Mouse (Mus musculus) cerebellum, adult (tissue): ENCODE data around the gene Gale.
"Not testable (repeated sequence)": the region's sequence is repeated elsewhere in the genome, so short reads cannot be mapped to it uniquely, and the experiment has no call there.

ENCODE experiments used
- ATAC-seq: cut with Nextera tagmentation; 2 replicates; pipeline ENCODE4 v1.9.2; 2017; ENCODE audit warnings: mild to moderate bottlenecking, moderate library complexity, mixed read lengths; ENCODE audit not compliant: insufficient number of reproducible peaks, low FRiP score, low TSS enrichment

The Gale gene

DNA sequence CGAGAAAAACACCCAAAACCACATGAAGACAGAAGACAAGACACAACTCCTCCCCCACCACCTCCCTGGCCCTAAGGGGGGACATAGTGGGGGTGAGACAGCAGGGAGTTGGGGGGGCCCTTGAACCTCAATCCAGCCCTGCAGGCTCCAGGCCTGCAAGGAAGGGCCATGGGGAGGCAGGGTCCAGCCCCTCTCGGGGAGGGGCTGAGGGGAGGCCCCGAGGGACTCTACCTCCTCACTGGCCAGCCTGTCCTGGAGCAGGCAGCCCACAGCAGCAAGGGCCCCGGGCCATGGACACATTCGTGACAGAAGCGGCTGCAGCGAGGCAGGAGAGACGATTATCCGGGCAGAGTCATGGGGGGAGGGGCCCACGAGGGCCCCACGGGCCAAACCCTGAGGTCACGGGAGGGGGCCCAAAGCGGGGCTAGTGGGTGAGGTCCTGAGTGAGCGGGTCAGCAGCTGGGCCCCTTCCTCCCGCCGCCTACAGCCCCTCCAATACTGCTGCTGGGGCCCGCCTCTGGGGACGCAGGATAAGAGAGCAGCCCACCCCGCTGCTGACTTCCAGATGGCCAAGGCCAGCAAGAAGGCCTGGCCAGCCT, 4.8 kb downstream of the Gale start:
- ATAC-seq: no peak

DNA sequence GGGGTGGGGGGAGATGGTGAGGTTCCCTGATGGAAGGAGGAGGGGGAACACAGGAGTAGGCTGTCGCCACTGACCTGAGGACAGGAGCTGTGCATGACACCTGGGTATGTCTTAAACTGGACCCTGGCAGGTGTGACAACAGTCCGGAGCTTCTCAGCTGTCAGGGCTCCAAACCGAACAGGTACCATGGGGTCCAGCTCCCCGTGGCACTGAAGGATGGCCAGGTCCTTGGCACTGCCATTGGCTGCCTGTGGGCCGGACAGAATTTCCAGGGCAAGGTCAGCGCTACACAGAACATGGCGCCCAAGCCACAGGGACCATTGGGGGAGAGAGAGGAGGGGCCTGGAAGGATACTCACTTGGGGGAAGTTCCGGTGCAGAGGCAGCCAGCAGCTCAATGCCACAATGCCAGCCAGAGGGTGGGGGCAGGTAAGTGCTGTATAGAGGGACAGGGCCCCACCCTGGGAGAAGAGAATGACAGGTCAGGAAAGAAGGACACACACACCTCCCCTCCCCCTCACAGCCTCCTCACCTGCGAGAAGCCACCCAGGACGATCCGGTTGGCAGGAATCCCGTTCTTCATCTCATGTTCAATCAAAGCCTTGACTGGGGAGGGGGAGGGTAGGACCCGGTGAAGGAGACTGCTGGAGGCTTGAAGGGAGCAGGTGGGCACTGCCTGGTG, 5.7 kb downstream of the Gale start:
- ATAC-seq: no peak

DNA sequence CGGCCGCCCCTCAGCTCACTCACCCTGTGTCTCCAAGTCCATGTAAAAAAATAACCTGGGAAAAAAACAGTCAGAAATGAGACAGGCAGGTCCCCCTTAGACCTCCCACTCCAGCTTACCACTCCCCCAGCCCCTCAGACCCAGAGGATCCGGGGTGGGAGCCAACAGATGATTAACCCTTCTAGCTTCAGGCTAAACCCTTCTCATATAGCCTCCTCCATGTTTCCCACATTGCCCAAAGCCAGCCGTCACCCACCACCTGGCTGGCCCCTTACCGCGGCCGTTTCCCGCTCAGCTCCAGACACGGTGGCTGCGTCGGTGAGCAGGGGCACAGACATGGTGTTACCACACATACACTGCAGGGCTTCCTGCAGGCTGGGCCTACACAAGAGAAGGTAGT, 7.1 kb downstream of the Gale start:
- ATAC-seq: no peak

- ATAC-seq: no peak
Measured at GRCm38 (mm10) chr4:135971805-135972555, 8.5 kb downstream of the Gale start.

DNA sequence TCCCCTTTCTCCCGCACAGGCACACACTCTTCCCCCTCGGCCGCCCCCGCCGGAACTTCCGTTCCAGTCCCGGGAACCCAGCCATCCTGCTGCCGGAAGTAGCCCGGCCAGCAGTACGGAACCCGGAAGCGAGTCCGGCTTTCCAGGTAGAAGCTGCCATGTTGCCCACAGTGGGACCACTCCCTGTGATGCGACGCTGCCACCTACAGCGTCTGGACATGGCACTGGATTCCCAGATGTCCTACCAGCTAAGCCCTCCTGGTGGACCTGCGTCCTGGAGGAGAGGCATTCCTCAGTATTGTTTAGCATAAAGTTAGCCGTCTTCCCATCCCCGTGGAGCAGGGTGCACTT, 9.0 kb downstream of the Gale start, which contains the start of gene Lypla2:
Gene Lypla2, minus strand, starts transcription at position 71 of the 351 bp plus-strand sequence.
- peak; percentile 73 for ATAC-seq

DNA sequence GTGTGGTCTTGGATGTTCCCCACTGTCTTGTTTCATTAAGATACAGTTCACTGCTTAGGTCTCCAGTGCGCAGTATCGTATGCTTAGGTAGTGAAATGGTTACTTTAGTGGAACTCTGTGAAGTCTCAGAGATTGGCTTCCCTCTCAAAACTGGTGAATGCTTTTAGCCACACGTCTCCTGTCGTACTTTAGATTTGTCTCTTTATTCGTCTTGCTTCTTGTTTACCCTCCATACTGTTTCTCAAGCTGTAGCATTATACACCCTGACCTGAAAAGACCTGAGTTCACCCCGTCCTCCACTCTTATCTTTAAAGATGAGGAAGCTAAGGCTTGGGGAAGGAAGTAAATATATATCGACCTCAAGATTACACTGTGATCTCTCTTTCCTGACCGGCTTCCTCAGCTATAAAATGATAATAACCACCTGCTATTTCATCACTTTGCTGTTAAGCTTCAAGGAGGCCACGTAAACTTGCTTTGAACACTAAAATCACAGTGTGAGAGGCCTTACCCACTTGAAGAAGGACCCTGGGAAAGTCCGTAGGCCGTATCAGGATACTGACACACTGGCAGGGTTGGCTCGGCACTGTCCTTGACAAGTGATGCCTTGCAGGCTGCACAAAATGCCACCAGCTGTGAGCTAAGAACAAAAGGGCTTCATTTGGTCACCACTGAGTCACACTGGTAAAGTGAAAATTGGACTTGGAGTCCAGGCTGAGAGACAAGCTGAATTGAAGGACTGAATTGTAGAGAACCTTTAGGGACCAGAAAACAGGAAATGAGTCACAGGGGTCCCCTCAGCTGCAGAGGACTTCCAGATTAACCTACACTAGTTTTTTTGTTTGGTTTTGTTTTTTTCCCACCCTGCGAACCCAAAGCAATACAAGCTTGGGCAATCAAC, 9.6 kb downstream of the Gale start:
- ATAC-seq: no peak

GRCm38 (mm10) chr4:135976146-135976545, 12.6 kb downstream of the Gale start:
- no peak for ATAC-seq

DNA sequence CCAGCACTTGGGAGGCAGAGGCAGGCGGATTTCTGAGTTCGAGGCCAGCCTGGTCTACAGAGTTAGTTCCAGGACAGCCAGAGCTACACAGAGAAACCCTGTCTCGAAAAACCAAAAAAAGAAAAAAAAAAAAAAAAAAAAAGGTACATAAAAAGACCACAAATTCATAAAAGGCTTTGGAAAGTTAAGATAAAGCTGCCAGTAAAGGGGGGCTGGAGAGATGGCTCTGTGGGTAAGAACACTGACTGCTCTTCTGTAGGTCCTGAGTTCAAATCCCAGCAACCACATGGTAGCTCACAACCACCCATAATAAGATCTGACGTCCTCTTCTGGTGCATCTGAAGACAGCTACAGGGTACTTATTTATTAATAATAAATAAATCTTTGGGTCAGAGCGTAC, 16.7 kb downstream of the Gale start:
- not testable (repeated sequence) for ATAC-seq

DNA sequence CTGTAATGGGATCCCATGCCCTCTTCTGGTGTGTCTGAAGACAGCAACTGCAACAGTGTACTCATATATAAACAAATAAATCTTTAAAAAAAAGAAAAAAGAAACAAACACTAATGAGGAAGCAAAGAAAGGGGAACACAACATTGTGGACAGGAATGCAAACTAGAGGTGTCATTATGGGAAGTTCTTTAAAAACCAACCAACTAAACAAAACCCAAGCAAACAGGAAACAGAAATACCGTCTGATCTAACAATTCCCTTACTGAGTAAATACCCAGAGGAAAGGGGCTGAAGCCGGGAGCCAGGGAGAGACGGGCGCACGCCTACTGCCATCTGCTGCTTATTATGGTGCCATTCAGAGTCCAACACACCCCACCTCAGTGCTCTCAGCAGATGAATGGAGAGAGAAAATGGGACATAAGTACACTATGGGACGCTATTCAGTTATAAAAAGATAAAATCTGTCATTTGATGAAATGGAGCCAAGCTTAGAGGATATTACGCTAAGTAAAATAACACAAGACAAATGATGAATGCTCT, 18.1 kb downstream of the Gale start:
- ATAC-seq: no peak

- ATAC-seq: no peak
Measured at GRCm38 (mm10) chr4:135984556-135984955, 21.0 kb downstream of the Gale start.

GRCm38 (mm10) chr4:135985193-135985592, 21.7 kb downstream of the Gale start:
- no peak for ATAC-seq

DNA sequence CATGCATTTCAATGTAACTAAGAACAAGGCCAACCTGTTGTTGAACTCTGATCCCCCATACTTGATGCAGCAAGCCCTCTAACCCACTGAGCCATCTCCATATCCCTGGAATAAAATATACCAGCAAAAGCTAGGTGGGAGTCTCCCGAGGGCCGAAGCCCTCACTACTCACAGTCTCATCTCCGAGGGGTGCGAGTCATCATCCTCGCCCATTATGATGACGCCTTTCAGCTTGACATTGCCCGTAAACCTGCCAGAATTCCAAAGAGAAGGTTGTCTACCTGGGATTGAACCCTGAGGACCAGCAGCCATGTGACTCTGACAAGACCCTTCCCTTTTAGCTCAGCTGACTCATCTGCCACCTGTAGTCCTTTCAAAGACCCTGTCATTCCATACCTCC, 22.2 kb downstream of the Gale start:
- no peak for ATAC-seq

DNA sequence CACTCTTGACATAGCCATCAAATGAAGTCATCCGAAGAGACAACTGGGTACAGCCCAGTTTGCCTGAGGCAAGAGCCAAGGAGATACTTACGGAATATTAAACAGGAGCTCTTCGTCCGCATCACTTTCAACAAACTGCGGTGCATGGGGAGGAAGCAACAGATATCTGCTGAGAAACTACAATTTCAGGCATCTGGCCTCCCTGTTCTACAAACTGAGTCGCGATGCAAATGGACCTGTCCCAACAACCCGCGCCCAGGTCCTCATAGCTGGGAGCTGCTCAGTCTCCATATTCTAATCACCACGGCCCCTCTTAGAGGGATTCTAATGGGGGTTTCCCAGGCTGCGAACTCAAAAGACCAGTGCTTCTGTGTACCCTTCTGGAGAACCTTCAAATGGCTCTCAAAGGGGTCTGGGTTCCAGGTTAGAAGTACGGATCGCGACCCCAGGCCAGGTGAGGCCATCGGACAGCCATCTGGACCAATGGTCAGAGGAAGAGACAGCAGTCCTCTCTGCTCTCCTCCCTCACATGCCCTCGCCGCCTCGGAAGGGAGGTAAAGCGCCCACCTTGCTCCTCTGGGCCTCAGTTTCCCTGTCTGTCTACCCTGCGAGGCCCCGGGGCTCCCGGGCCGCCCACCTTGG, 22.9 kb downstream of the Gale start:
- peak; percentile 55; the same call in 1 of the 2 replicates for ATAC-seq

DNA sequence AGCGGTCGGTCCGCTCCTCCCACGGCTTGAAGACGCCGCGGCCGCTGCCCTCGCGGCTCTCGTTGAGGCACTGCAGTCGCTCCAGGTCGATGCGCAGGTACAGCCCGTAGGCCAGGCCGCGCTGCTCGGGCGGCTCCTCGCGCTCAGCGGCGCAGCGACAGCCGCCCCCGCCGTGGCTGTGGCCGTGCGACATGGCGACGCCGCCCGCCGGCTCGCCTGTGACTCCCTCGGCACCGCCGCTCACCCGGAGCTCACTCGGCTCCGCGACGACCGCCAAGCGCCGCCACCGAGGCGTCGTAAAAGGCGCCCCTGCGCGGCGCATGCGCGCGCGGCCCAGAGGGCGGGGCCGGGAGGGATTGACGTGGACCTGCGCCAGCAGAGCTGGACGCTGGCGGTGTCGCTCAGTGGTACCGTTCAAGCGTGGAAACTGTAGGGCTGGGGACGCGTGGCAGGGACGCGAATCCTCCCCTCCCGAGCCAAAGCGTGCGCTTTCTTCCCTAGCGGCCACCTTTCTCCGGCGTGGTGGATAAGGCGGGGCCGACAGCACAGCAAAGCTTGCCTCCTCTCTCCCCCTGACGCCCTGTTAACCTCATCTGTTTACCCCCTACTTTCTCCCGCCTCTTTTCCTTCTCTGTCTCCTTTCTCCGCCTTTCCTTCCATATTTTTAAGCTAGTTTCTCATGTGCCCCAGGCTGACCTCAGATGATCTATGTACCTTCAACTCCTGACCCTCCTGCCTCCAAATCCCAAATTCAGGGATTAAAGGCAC, 23.6 kb downstream of the Gale start, which contains the start of gene Pithd1:
Gene Pithd1, minus strand, starts transcription at position 322 of the 768 bp plus-strand sequence.
- ATAC-seq: peak; percentile 84

DNA sequence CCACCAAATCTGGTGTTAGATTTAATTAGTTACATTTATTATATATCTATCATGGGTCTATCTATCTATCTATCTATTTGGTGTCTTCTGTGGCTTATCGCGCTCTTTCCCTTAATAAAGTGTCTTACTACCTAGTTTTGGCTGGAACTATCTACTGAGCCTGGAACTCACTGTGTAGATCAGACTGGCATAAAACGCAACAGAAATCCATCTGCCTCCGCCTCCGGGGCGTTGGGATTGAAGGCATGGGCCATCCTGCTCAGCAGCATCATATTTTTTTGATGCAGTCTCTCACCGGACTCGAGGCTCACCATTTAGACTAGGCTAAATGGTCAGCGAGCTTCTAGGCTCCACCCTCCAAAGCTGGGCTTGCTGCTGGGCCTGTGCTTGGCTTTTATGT, 24.2 kb downstream of the Gale start:
- ATAC-seq: no peak

DNA sequence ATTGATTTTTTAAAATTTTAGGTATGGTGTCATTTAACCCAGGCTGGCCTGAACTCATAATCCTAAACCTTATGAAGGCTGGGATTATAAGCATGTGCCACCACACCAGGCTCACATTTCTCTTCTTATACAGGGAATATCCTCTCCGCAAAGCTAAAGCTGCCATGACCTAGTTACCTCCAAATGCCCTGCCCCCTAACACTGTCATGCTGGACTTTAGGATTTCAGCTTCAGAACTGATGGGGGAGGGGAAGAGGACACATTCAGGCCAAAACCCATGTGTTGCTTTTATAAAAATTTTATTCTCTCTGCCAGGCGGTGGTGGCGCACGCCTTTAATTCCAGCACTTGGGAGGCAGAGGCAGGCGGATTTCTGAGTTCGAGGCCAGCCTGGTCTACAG, 30.4 kb downstream of the Gale start:
- no peak for ATAC-seq

DNA sequence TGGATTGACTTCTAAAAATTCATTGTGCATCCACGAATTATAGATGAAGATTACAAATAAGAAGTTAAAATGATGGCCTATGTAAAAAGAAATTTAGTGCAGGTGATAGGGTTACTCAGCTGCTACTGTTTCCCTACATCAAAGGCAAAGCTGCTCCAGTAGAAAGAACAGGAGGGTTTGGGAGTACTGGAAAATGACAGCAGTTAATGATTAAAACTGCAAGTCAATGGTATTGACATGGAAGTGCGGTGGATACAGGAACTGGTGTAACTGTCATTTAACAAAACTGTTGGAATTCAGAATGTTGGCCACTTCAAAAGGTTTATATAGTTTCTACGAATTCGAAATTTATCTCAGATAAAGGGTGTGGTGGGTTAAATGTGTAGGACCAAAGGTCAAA, 31.6 kb downstream of the Gale start:
- no peak for ATAC-seq

DNA sequence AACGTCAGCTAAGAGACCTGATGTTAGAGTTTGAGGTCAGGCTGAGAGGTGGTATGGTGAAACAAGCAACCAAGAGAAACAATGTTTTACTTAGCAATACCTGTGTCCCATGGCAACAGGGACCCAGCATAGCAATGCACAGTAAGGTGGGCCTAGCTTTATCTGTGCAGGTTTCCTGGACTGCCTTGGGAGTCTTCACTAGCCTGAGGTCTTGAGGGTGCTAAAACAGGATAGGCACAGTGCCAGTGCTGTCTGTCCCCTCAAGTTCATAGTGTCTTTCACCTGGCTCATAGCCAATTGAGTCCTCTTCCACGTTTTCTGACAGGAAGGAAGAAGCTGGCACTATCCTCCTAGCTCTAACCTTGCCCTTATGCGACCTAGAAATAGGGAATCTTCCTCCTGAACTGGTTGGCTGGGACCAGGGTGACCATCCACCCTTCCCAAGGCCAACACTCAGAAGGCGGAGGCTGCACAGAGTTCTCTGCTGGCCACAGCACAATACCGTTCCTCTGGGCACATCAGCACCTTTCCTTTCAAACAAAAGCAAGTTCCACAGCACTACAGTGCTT, 40.7 kb downstream of the Gale start:
- no peak for ATAC-seq

GRCm38 (mm10) chr4:136004921-136005320, 41.4 kb downstream of the Gale start:
- no peak for ATAC-seq
